Mouse (Mus musculus): ENCODE data around the gene Selenow.

Gene Selenow

GRCm38 (mm10) chr7:15905861-15906260, 16.3 kb downstream of the Selenow start:
- peak; percentile 42 for DNase-seq (ENCODE audit: low spot score)

- no peak for DNase-seq (ENCODE audit: low spot score)
These were observed 20.7 kb downstream of the Selenow start for GRCm38 (mm10) chr7:15901366-15902048.

DNA sequence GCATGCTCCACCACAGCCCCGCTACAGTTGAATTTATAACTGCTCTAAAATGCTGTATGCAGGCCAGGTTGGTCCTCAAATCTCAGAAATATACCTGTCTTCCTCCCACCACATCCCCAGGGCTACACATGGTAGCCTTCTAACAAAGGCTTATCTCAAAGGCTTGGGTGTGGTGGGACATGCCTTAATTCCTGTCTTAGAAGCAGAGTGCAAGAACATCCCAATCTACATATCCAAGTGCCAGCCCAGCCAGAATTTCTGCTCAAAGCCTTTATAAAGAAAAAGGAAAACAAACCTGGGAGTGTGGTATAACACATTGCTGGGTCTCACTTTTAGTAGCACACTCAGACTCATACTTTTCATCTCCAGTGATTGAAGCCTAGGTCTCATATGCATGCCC, 28.0 kb downstream of the Selenow start:
- DNase-seq (ENCODE audit: low spot score), result no peak

DNA sequence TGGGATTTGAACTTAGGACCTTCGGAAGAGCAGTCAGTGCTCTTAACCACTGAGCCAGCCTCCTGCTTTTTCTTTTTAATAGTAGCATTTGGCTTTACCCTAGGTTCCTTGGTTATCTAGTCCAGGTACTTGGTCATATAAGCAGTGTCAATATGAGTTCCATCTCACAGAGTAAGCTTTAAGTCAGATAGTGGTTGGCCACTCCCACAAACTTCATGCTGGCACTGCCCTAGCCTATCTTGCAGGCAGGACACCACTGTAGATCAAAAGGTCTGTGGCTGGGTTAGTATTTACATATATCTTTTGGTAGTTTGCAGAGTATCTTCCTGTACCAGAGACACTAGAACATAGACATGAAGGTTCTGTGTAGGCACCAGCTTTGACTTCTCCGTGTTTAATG, 38.1 kb downstream of the Selenow start:
- no peak for DNase-seq (ENCODE audit: low spot score)

DNA sequence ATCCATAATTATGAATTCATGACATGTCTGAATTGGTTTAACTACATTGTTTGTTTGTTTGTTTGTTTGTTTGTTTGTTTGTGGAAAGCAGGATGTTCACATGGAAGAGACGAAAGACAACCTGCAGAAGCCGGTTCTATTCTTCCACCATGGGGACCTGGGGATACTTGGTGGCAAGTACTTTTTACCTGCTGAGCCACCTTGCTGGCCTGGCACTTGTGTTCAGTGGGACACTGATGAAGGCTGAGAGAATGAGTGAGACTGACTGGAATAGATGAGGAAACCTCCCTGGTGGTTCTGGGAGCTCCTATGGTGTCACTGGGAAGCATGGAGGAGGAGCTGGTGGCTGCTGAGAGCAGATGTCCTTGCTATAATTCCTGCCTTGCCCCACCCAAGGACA, 39.9 kb downstream of the Selenow start, which contains the start of gene Crxos:
Crxos (plus strand) TSS at position 301 of the 400 bp plus-strand sequence.
- DNase-seq (ENCODE audit: low spot score), result no peak

- no peak for DNase-seq (ENCODE audit: low spot score)
These were observed 40.4 kb downstream of the Selenow start for GRCm38 (mm10) chr7:15881831-15882230.

DNA sequence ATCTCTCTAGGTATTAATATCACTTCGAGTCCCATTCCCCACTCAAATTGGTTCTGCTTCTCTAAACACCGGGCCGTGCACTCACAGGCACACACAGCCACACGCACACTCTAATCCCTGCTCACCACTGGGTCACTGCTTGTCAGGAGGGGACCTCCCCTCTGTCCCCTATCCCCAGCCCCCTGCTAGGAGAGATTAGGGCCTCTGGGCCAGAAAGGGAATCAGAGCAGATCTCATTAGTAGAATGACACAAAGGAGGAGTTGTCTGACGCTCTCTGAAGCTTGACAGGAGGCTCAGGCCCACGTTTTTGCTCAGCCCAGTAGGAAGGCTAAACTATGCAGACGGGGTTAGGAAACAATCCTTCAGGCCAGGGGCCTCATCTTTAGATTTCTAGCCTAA, 40.8 kb downstream of the Selenow start:
- DNase-seq (ENCODE audit: low spot score), result peak; percentile 76

DNA sequence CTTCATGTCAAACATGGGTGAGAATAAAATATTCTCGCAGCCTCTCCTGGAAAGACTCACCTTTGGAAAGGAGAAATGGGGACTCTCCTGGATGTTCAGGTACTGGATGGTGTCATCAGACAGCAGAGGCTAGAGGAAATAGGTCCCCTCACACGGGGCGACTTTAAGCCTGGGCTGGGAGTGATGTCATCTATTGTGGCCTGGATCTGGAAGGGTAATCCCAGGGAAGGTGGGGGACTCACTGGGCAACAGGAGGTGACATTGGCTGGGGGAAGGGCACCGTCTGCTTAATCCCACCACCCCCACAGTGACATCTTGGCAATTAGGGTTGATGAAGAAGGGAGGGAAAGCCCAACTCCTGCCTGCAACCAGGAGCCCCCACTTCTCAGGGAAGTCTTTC, 42.4 kb downstream of the Selenow start, which contains the start of gene Crx:
Crx (minus strand) TSS at position 213 of the 400 bp plus-strand sequence.
- DNase-seq (ENCODE audit: low spot score), result peak; percentile 56

All from retina, embryonic 14.5 days (tissue).